Mouse (Mus musculus): ENCODE results near the gene Gpr18. TPM values are rescaled to one million over a fixed set of nuclear protein-coding genes. Genes with fewer than 3 reads are reported as not detected.

The Gpr18 gene
- total RNA-seq, 4 experiments from 2014 or later: 0.16 to 0.23 (median 0.19) TPM; not detected in 1

- DNase-seq (ENCODE audit: low spot score): no peak
Measured at GRCm38 (mm10) chr14:121922731-121923130, 7.2 kb upstream of the Gpr18 start.

DNA sequence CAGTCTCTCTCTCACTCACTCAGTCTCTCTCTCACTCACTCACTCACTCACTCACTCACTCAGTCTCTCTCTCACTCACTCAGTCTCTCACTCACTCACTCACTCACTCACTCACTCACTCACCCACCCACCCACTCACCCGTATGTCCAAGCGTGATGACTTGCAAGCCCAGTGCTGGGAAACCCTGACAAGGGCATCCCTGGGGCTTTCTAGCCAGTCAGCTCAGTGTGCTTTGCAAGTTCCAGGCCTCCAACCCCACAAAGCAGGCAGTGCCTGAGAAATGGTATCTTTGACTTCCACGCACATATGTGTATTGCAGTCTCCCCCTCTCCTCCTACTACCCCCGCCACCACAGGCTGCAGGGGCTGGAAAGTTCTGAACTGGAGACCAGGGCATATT, 6.4 kb upstream of the Gpr18 start:
- no peak for DNase-seq (ENCODE audit: low spot score)

DNA sequence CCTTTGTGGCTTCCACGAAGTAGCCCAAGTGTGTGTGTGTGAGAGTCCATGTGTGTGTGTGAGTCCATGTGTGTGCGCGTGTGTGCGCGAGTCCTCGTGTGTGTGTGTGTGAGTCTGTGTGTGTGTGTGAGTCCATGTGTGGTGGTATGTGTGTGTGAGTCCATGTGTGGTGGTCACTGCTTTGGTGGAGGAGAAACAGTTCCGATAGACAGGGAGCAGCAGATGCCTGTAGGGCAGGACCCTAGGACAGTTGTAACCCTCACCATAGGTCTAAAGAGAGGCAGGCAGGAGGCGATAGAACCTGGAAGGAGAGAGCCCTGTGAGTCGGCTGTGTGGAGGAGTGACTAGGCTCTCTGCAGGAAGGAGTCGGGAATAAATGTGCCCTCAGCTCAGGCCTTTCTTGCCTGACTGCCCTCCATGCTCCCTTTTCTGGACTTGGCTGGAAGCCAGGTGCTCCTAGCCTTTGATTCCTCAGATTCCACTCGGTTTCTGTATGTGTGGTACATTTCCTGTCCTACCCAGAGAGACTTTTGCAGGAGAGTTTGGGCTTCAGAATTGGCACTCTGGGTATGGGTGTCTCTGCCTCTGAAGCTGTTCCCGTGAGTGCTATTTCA, 5.0 kb upstream of the Gpr18 start:
- no peak for DNase-seq (ENCODE audit: low spot score)

- DNase-seq (ENCODE audit: low spot score): no peak
Measured at GRCm38 (mm10) chr14:121919752-121920151, 4.2 kb upstream of the Gpr18 start.

DNA sequence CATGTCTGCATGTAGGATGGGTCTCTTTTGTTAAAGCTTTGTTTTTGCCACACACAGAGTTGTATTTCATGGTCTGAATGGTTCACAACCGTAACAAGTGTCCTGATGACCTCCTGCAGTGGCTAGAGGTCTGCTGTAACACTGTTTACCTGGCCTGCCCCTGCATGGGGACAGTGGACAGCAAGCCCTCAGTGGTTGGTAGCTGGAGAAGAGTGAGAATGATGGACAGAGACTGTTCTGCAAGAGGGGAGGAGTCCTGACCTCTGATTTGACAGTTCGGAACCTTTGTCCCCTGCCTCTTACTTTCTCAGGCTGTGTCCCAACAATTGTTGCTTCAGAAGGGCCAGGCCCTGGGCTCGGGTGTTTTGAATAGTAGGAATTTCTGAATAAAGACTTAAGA, 2.7 kb upstream of the Gpr18 start:
- no peak for DNase-seq (ENCODE audit: low spot score)

DNA sequence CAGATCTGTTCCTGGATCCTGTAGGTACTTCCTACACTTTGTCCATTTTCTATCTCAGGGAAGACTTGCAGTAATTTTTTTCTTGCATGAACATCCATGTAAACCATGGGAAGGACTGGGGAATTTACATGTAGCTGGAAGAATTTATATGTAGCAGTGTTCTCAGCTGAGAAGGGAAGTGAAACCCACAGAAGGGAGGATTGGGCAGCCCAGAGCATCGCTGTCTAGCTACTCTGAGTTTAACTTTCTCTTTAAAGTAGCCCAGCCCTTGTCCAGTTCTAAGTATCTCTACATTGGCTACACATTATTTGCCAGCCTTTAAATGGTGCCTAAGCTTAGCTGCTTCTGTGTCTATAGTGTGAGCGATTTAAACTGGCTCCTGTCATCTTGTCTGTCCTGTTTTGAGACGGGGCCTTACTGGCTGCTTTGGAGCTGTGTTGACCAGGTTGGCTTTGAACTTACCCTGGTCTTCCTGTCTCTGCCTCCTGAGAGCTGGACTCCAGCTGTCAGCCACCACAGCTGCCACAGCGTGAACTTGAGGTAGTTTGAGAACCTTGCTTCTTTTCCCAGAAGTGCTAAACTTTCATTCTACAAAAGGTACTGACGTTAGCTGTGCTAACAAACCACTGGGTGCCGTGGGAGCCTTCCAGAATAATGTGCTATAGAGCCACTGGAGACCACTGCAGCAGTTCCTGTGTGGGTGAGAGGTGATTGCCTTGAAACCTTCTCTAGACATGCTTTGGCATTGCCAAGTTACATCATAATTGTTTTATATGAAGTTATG, 922 bp upstream of the Gpr18 start:
- DNase-seq (ENCODE audit: low spot score): no peak

DNA sequence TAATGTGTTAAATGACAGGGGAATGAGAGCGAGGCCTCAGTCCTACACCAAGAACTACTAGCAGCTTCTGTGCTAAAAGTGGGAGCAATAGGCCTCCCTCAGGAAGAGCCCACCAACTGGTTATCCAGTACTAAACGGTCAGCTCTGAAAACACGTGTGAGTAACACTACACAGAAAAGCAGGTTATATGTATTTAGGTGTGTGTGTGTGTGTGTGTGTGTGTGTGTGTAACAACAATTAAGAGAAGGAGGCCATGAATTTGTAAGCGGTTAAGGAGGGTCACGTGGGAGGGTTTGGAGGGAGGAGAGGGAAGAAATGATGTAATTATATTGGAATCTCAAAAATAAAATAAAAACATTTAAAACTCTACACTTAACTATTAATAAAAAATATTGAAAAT, 438 bp downstream of the Gpr18 start:
- no peak for DNase-seq (ENCODE audit: low spot score)

DNA sequence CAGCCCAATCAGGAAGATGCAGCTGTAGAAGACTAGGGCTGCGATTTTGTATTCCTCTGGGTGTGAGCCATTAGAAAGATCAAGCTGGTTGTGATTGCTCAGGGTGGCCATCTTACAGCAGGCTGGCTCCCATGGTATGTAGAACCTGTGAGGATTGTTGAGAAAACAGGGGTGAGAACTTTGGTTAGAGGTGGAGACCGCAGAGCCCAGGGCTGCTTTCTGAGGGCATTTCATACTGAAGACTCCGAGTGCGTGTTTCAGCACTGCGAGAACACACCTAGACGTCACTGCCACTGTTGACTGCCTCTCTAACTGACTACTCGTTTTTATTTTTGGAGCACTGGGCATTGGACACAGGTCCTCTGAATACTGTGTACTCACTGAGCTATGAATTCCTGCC, 3.1 kb downstream of the Gpr18 start:
- DNase-seq (ENCODE audit: low spot score): no peak

GRCm38 (mm10) chr14:121909868-121910267, 5.7 kb downstream of the Gpr18 start:
- no peak for DNase-seq (ENCODE audit: low spot score)

DNA sequence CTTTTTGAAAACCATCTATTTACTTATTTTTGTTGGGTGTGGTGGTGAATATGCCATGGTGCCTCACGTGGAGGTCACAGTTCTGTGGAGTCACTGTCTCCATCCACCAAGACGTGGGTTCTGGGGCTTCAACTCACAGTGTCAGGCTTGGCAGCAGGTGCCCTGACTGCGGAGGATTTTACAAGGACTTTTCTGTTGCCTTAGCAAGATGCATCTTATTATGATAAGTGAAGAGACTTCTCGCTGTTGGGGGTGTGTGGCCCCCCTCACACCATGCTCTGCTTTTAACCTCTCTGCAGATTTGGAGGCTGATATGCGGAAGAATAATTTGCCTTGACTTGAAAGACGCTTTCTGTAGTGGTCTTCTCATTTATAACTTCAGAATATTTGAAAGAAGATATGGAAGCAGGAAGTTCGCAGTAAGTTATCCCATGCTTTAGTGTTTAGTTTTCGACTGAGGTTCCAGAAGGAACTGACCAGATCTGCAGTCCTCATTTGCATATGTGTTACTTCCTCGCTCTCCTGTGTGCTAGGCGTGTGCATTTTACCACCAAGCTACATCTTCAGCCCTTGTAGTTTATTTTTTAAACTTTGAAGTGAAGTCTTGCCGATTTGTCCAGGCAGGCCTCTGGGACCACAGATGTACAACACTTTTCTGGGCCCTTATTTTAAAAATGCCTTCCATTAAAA, 8.4 kb downstream of the Gpr18 start:
- DNase-seq (ENCODE audit: low spot score): no peak

- DNase-seq (ENCODE audit: low spot score): no peak
Measured at GRCm38 (mm10) chr14:121906341-121906991, 9.1 kb downstream of the Gpr18 start.

- DNase-seq (ENCODE audit: low spot score): no peak
Measured at GRCm38 (mm10) chr14:121904754-121905153, 10.8 kb downstream of the Gpr18 start.

DNA sequence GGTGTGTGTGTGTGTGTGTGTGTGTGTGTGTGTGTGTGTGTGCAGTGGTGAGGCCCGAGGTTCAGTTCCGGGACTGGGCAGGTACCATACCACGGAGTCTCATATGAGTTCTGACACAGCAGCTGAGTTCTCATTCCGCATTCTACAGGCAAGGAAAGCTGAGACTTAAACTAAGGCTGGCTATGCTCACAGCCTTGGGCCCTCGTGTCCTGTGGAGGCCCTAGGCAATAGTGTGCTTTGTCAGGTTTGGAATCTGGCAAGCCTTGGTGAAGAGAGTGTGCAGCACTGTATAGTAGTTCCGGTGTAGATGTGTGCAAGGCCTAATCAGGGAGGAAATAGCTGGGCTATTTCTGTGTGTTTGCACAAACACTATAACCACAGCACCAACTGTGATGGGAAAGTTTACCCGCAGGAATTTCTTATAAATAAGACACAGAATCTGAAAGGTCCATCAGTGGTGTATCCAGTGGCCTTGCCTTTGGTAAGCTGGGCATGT, 12.2 kb downstream of the Gpr18 start:
- DNase-seq (ENCODE audit: low spot score): no peak

- no peak for DNase-seq (ENCODE audit: low spot score)
Measured at GRCm38 (mm10) chr14:121901511-121901910, 14.1 kb downstream of the Gpr18 start.

- no peak for DNase-seq (ENCODE audit: low spot score)
Measured at GRCm38 (mm10) chr14:121899071-121899470, 16.5 kb downstream of the Gpr18 start.

GRCm38 (mm10) chr14:121898509-121898908, 17.1 kb downstream of the Gpr18 start:
- no peak for DNase-seq (ENCODE audit: low spot score)

GRCm38 (mm10) chr14:121897773-121898172, 17.8 kb downstream of the Gpr18 start:
- DNase-seq (ENCODE audit: low spot score): no peak

- no peak for DNase-seq (ENCODE audit: low spot score)
Measured at GRCm38 (mm10) chr14:121896126-121897090, 19.2 kb downstream of the Gpr18 start.

GRCm38 (mm10) chr14:121895316-121895715, 20.3 kb downstream of the Gpr18 start:
- DNase-seq (ENCODE audit: low spot score): no peak

DNA sequence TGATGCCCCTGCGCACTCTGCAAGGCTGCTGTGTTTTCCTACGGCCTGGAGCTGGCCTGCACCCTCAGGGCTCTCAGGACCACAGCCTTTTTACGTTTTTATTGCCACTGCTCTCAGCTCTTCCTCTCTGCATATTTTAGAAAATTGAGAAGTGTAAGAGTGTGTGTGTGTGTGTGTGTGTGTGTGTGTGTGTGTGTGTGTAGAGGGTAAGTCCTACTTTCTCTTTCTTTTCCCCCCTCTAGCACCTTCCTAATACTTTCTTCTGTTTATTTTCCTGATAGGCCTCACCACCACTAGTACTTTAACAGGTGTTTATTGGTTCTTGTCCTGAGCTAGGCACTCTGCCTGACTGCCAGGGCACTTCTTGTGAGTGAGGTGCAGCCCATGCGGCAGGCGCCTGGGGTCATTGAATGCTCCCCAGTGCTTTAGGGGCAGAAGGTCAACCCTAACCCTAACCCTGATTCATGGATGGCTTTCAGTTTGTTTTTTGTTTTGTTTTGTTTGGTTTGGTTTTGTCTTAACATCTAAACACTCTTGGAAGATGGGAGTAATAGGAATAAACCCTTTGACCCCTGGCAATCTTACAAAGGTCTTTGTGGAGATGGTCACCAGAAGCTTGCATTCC, 21.0 kb downstream of the Gpr18 start:
- no peak for DNase-seq (ENCODE audit: low spot score)

Data from heart, adult 8-10 months (tissue).